Mouse (Mus musculus) heart, embryonic 14.5 days (tissue): Measurements from ENCODE around the gene Hnrnpu. TPM values are rescaled to one million over a fixed set of nuclear protein-coding genes. Genes with fewer than 3 reads are reported as not detected.

Source experiments
- ATAC-seq: fragments of 200-750 bp; cut with Nextera tagmentation; 2 replicates; pipeline ENCODE4 v1.8.0; 2017; ENCODE audit warnings: low read depth, moderate TSS enrichment; ENCODE audit not compliant: insufficient number of reproducible peaks, insufficient read depth, low FRiP score
- H3K27ac ChIP-seq, 2 experiments: fragments of 200-500 bp in 1 of 2; fragments of 300-500 bp in 1 of 2; sonication (generic) in 1 of 2; replicated peaks in 1 of 2; 2 replicates each; pipeline ENCODE4 v1.5.1; 2012 to 2014; ENCODE audit warnings: low read depth in 2 of 2, low read length in 2 of 2, control low read depth in 1 of 2, mild to moderate bottlenecking in 1 of 2, mixed read lengths in 1 of 2; ENCODE audit not compliant: control insufficient read depth in 1 of 2, insufficient read depth in 1 of 2
- H3K27me3 ChIP-seq: fragments of 300-500 bp; sonication (generic); 2 replicates; pipeline ENCODE4 v1.6.1; 2014; ENCODE audit warnings: mild to moderate bottlenecking, low read length, control low read depth; ENCODE audit not compliant: control insufficient read depth, insufficient read depth
- H3K36me3 ChIP-seq: fragments of 300-500 bp; sonication (generic); 2 replicates; pipeline ENCODE4 v1.6.1; 2014; ENCODE audit warnings: mild to moderate bottlenecking, control low read depth, low read length, mixed read lengths; ENCODE audit not compliant: control insufficient read depth, insufficient read depth
- H3K4me1 ChIP-seq, 2 experiments: fragments of 200-500 bp in 1 of 2; fragments of 300-500 bp in 1 of 2; sonication (generic) in 1 of 2; 2 replicates each; pipeline ENCODE4 v1.6.1; 2012 to 2014; ENCODE audit warnings: low read length in 2 of 2, control low read depth in 1 of 2, mixed read lengths in 1 of 2; ENCODE audit not compliant: control insufficient read depth in 2 of 2, insufficient read depth in 2 of 2
- H3K4me2 ChIP-seq: fragments of 300-500 bp; sonication (generic); 2 replicates; pipeline ENCODE4 v1.6.1; 2014; ENCODE audit warnings: mild to moderate bottlenecking, low read length
- H3K4me3 ChIP-seq, 2 experiments: fragments of 200-500 bp in 1 of 2; fragments of 300-500 bp in 1 of 2; sonication (generic) in 1 of 2; 2 replicates each; pipeline ENCODE4 v1.5.1; 2012 to 2014; ENCODE audit warnings: low read length in 2 of 2, mild to moderate bottlenecking in 2 of 2, control low read depth in 1 of 2, low read depth in 1 of 2, moderate library complexity in 1 of 2; ENCODE audit not compliant: control insufficient read depth in 1 of 2, insufficient read depth in 1 of 2
- H3K9ac ChIP-seq: fragments of 300-500 bp; sonication (generic); 2 replicates; pipeline ENCODE4 v1.6.1; 2014; ENCODE audit warnings: mild to moderate bottlenecking, low read length
- H3K9me3 ChIP-seq: fragments of 300-500 bp; sonication (generic); 2 replicates; pipeline ENCODE4 v1.6.1; 2016; ENCODE audit warnings: low read length, control low read depth; ENCODE audit not compliant: control insufficient read depth
- WGBS: fragments of 180-500 bp; shearing (Covaris S2); extraction: QIAGEN DNeasy Blood & Tissue Kit; methylation state at CpG from one replicate; pipeline ENCODE4 v1.1.7; 2014; 5-methylcytosine and 5-hydroxymethylcytosine counted together
- polyA plus RNA-seq: library from polyadenylated mRNA; unstranded; fragments of >200 nt; fragmentation: Nextera tagmentation; extraction: Ambion mirVana; gene quantifications from 2 replicates; pipeline ENCODE4 v1.2.1, GENCODE M21; 2014

Gene Hnrnpu
- polyA plus RNA-seq, 1 experiment from 2014 or later: 316 TPM

DNA sequence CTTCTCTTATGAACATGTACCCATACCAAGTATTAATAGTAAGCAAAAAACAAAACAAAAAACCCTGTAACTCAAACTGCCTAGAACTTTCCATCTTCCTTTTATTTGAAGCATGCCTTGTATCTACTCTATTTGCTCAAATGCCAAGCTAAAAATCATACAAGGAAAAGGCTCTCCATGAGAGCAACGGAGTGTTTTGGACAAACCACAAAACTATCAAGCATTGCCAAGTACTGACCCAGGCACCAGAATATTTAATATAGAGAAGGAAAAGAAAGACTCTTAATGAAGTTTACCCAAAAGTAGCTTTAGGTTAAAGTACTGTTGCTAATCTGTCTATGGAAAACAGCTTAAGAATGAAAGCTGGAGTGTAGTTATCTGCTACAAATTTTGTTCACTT lies 11.2 kb downstream of the Hnrnpu start:
- Histone ChIP-seq H3K4me2 (no peak overlapping the region), H3K27ac (no peak overlapping the region), H3K9me3 (no peaks in the 10 kb centered on the region), H3K9ac (no peak overlapping the region), H3K4me1 (peaks cover 0 to 19% of the 10 kb centered on the region in 2 experiments; a peak in 2 of 4 replicates), H3K4me3 (no peak overlapping the region), H3K36me3 (peaks cover 94% of the 10 kb centered on the region), H3K27me3 (no peaks in the 10 kb centered on the region)
- ATAC-seq: no peak
- 91% methylated on average over 1 of the region's 1 CpGs for WGBS

DNA sequence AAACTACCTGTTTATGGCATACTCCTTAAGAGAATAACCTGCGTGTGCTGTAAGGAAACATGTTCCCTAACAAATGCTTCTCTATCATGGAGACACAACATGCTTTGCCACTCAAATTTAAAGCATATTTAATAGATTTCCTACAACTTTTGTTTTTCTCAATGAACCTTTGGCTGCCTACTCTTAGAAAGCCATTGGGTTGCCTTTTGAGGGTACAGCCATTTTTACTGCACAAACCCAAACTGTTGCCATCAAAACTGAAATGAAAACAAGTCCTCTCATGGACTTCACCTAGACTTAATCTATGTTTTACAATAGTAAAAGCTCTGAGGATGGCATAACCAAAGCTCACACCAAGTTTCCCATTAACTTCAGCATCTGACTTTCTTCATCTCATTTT lies 13.0 kb downstream of the Hnrnpu start:
- H3K4me3 ChIP-seq: no peak overlapping the region
- H3K27ac ChIP-seq: no peak overlapping the region
- H3K9me3 ChIP-seq: no peaks in the 10 kb centered on the region
- H3K9ac ChIP-seq: no peak overlapping the region
- no peak overlapping the region for H3K4me2 ChIP-seq
- H3K36me3 ChIP-seq: peaks cover 88% of the 10 kb centered on the region
- H3K27me3 ChIP-seq: no peaks in the 10 kb centered on the region
- peaks cover 0 to 27% of the 10 kb centered on the region in 2 experiments; a peak in 2 of 4 replicates for H3K4me1 ChIP-seq
- WGBS: 96% methylated on average over 1 of the region's 1 CpGs
- ATAC-seq: no peak

DNA sequence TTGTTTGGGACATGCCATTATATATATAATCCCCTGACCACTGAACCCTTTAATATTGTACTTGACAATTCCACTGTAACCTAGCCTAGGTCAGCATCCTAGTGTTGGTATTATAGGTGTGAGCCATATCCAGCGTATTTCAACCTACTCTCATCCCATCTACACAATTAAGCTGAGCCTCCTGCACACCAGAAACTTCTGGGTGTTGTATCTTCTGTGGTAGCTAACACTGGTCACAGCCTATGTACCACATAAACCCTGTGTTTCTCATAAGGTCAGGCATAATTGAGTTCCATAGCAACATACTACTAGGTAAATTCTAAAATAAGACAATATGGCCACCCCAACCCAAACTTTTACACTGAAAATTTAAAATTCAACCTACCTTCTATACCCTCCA lies 14.4 kb downstream of the Hnrnpu start:
- Histone ChIP-seq H3K9ac (no peak overlapping the region), H3K36me3 (peaks cover 77% of the 10 kb centered on the region), H3K4me3 (no peak overlapping the region), H3K9me3 (no peaks in the 10 kb centered on the region), H3K4me1 (peaks cover 0 to 27% of the 10 kb centered on the region in 2 experiments; a peak in 2 of 4 replicates), H3K4me2 (no peak overlapping the region), H3K27ac (no peak overlapping the region), H3K27me3 (no peaks in the 10 kb centered on the region)
- WGBS: 80% methylated on average over 1 of the region's 1 CpGs
- no peak for ATAC-seq

DNA sequence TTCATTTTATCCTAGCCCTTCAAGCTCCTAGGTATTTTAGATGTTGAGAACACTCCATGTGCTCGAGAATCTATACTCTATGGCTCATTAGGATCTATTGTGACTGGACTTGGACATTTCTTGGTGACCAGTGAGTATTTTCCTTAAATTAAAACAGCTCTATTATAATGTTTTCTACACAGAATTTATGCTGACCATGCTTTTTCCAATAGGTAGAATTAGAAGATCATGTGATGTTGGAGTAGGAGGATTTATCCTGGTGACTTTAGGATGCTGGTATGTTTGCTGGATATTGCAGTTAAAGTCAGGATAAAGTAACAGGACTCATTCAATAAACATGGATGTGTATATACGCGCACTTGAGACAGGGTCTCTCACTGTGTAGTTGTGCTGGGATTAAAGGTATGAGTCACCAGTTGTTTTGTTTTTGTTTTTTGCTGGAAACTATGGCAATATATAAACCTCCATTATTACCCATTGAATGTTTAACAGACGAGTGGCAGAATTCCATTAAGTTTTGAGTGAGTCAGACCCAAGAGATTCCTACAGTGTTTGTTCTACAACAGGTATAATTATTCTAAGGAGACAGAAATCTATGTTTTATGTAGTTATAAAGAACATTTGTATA lies 15.8 kb downstream of the Hnrnpu start:
- Histone ChIP-seq H3K4me2 (peak overlapping the region; percentile 77), H3K27me3 (no peaks in the 10 kb centered on the region), H3K27ac (peak overlapping the region in 1 of 2 experiments; percentile 100; a peak in 1 of 4 replicates), H3K4me3 (0 out of 4 replicates have a peak overlapping the region, but pooled peaks of 1 of the 2 experiments have one; percentile 62), H3K4me1 (peaks cover 0 to 29% of the 10 kb centered on the region in 2 experiments; a peak in 2 of 4 replicates), H3K9me3 (no peaks in the 10 kb centered on the region), H3K9ac (peak overlapping the region; percentile 98; the same call in 1 of the 2 replicates), H3K36me3 (peaks cover 63% of the 10 kb centered on the region)
- no peak for ATAC-seq
- 71% methylated on average over 4 of the region's 4 CpGs for WGBS

GRCm38 (mm10) chr1:178320723-178321590 lies 16.6 kb downstream of the Hnrnpu start:
- no peak for ATAC-seq
- no peaks in the 10 kb centered on the region for H3K27me3 ChIP-seq
- peak overlapping the region; percentile 77 for H3K4me2 ChIP-seq
- peak overlapping the region; percentile 62 to 68; a peak in 3 of 4 replicates for H3K4me3 ChIP-seq
- H3K4me1 ChIP-seq: peaks cover 2 to 32% of the 10 kb centered on the region in 2 experiments; a peak in 3 of 4 replicates
- H3K9me3 ChIP-seq: no peaks in the 10 kb centered on the region
- H3K27ac ChIP-seq: peak overlapping the region; percentile 99 to 100
- H3K9ac ChIP-seq: peak overlapping the region; percentile 98
- 35% methylated on average over 5 of the region's 5 CpGs for WGBS
- peaks cover 55% of the 10 kb centered on the region for H3K36me3 ChIP-seq

GRCm38 (mm10) chr1:178320038-178320722 lies 17.4 kb downstream of the Hnrnpu start:
- peak overlapping the region; percentile 62 to 68; a peak in 3 of 4 replicates for H3K4me3 ChIP-seq
- peaks cover 48% of the 10 kb centered on the region for H3K36me3 ChIP-seq
- no peaks in the 10 kb centered on the region for H3K27me3 ChIP-seq
- 14% methylated on average over 8 of the region's 8 CpGs for WGBS
- H3K9me3 ChIP-seq: no peaks in the 10 kb centered on the region
- peaks cover 2 to 32% of the 10 kb centered on the region in 2 experiments; a peak in 3 of 4 replicates for H3K4me1 ChIP-seq
- peak overlapping the region; percentile 99 to 100 for H3K27ac ChIP-seq
- ATAC-seq: no peak
- peak overlapping the region; percentile 98 for H3K9ac ChIP-seq
- H3K4me2 ChIP-seq: peak overlapping the region; percentile 77
